Mouse (Mus musculus) left cerebral cortex, postnatal 4 days (tissue): Measurements from ENCODE around the gene Trpv4. TPM values are rescaled to one million over a fixed set of nuclear protein-coding genes. Genes with fewer than 3 reads are reported as not detected.

Experiments used
- total RNA-seq, 2 experiments: library from RNA; stranded (reverse); gene quantifications; 2 replicates each; pipeline ENCODE4 v1.2.3; 2021

Gene Trpv4
- total RNA-seq, 2 experiments from 2014 or later: 0.64 to 1.1 TPM

Other genes starting within 250 kb of the Trpv4 start
- gene Mmab, start 214.4 kb downstream of the Trpv4 start, total RNA-seq: 10 to 100 TPM; 26.8 to 28.8 TPM
- 10 to 100 TPM; 72.5 to 75.3 TPM for gene Mvk, start 214.2 kb downstream of the Trpv4 start, total RNA-seq
- gene Fam222a, start 90.4 kb downstream of the Trpv4 start, total RNA-seq: 10 to 100 TPM in 1 of 2 experiments, 1 to 10 TPM in 1; 8.7 to 10.4 TPM
- 10 to 100 TPM; 15.3 to 16.8 TPM for gene Gltp, start 32.6 kb upstream of the Trpv4 start, total RNA-seq
- 10 to 100 TPM; 12.7 to 14.6 TPM for gene Tchp, start 49.3 kb upstream of the Trpv4 start, total RNA-seq
- 10 to 100 TPM; 42.5 to 42.9 TPM for gene Ankrd13a, start 116.3 kb upstream of the Trpv4 start, total RNA-seq
- 10 to 100 TPM; 58.3 to 59.1 TPM for gene Git2, start 117.1 kb upstream of the Trpv4 start, total RNA-seq
- 100 to 1,000 TPM; 166 to 169 TPM for gene 1500011B03Rik, start 165.0 kb upstream of the Trpv4 start, total RNA-seq
- gene 4930519G04Rik, start 195.2 kb upstream of the Trpv4 start, total RNA-seq: not detected
- 1 to 10 TPM; 2.5 to 3.4 TPM for gene Gm9936, start 200.3 kb upstream of the Trpv4 start, total RNA-seq
- 1 to 10 TPM; 1.2 TPM for gene Oasl2, start 238.5 kb upstream of the Trpv4 start, total RNA-seq